Mouse (Mus musculus) neutrophil, adult 83 days (primary cell): ENCODE results near the gene Dcdc2b. TPM values are rescaled to one million over a fixed set of nuclear protein-coding genes. Genes with fewer than 3 reads are reported as not detected.

Experiments used
- total RNA-seq, 2 experiments: library from RNA; stranded (reverse); gene quantifications; one replicate each; pipeline ENCODE4 v1.2.4; 2023

The Dcdc2b gene
- total RNA-seq: not detected

GRCm38 (mm10) chr4:129614093-129614492 is at the start of gene Dcdc2b:
Gene Dcdc2b (minus strand): TSS chr4:129614257.

GRCm38 (mm10) chr4:129640638-129641467 is 26.8 kb upstream of the Dcdc2b start, which contains the start of gene Txlna:
Gene Txlna (minus strand): TSS chr4:129641065.

DNA sequence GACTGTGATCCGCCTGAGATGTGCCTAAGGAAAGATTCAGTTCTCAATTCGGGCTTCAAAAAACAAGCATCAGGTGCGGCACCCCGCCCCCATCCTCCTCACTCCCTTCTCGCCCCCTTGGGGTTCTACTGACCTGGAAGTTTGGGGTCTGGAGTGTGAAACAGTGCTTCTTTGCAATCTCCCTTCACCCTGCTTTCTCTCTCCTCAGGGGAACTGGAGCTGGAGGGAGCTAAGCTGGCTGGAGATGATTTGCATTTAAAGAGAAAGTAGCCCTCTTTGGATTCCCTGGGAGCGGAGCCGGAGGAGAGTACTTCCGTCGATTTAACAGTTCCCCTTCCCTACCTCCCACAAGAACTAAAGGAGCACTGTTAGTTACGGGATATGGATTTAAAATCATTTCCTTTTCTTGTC is 9.6 kb upstream of the Dcdc2b start, which contains the start of gene Ccdc28b:
TSS of gene Ccdc28b (minus strand) at position 267 of the 411 bp plus-strand sequence.

DNA sequence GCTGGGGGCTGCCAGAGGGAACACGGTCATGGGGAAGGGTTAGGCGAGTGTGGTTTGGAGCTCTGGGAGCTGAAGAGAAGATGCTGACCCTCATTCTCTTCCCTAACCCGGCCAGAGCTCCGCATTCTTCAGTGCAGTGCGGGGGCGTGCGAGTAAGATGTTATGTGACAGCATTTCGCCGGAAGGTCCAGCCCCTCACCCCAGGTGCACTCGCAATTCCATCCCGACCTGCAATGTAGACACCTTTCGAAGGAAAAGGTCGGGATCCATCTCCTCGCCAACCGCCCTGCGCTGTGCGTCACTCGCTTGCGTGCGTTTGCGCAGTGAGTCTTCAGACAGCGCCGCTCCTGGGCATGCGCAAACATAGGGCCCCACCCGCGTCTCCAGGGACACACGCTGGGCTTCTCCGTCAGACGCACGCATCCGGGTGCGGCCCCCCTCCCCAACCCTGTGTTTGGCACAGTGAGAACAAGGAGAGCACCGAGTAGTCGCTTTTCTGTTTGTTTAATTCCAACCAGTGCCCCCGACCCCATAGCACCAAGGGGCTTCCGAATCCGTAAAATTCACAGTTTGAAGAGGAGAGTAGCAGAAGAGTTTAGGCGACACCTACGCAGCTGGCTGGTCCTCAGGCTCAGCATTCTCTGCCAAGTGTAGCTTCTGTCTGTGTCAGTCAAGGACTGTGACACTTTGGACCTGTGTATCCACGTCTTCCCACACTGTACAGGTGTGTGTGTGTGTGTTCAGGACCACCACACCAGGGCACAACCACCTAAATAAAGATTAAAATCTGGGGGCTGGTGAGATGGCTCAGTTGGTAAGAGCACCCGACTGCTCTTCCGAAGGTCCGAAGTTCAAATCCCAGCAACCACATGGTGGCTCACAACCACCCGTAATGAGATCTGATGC is 5.0 kb upstream of the Dcdc2b start, which contains the start of gene Iqcc:
TSS of gene Iqcc (minus strand) at position 314 of the 906 bp plus-strand sequence.

GRCm38 (mm10) chr4:129600233-129601158 is 13.6 kb downstream of the Dcdc2b start, which contains the start of the genes Eif3i and Tmem234:
Gene Eif3i (minus strand): TSS chr4:129600648.
Gene Tmem234 (plus strand): TSS chr4:129600668.

DNA sequence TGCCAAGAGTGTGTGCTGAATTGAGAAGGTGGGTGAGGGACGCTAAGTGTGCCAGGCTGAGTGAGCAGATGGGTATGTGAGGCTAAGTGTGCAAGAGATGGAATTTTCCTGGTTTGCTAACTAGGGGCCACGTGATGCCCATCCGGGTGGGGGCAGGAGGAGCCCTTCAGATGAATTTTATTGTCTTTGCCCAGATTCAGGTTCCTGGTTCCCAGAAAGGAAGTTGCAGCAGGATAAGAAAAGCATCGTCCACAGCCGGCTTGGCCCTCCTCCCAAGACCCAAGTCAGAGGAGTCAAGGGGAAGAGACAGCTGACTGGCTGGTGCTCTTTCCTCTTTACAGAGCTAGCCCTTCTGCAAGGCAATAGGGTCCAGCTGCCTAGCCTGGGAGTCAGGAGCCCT is 35.6 kb downstream of the Dcdc2b start, which contains the start of gene Fam167b:
TSS of gene Fam167b (minus strand) at position 84 of the 400 bp plus-strand sequence.

GRCm38 (mm10) chr4:129573430-129573829 is 40.6 kb downstream of the Dcdc2b start, which contains the start of gene Lck:
Gene Lck (minus strand): TSS chr4:129573641.

Other genes starting within 250 kb of the Dcdc2b start
- 1 to 10 TPM; 1.4 to 1.7 TPM for gene Zbtb8a, start 236.1 kb downstream of the Dcdc2b start, total RNA-seq
- gene Zbtb8b, start 173.4 kb downstream of the Dcdc2b start, total RNA-seq: not detected
- gene Bsdc1, start 152.7 kb downstream of the Dcdc2b start, total RNA-seq: 10 to 100 TPM; 73.9 to 76.4 TPM
- gene Tssk3, start 123.2 kb downstream of the Dcdc2b start, total RNA-seq: not detected
- gene Fam229a, start 123.1 kb downstream of the Dcdc2b start, total RNA-seq: not detected
- 10 to 100 TPM; 73.7 to 85.8 TPM for gene Marcksl1, start 100.7 kb downstream of the Dcdc2b start, total RNA-seq
- gene Hdac1, start 71.5 kb downstream of the Dcdc2b start, total RNA-seq: 10 to 100 TPM; 68.9 to 73.8 TPM
- gene Lck, start 40.6 kb downstream of the Dcdc2b start, total RNA-seq: 1 to 10 TPM; 1.3 TPM
- not detected for gene Fam167b, start 35.7 kb downstream of the Dcdc2b start, total RNA-seq
- gene Eif3i, start 13.6 kb downstream of the Dcdc2b start, total RNA-seq: 10 to 100 TPM; 76.4 to 85.4 TPM
- gene Tmem234, start 13.6 kb downstream of the Dcdc2b start, total RNA-seq: 10 to 100 TPM; 78.3 to 78.5 TPM
- 10 to 100 TPM in 1 of 2 experiments, 1 to 10 TPM in 1; 7.5 to 13.6 TPM for gene Iqcc, start 4.8 kb upstream of the Dcdc2b start, total RNA-seq
- 10 to 100 TPM; 36.0 to 41.1 TPM for gene Ccdc28b, start 9.7 kb upstream of the Dcdc2b start, total RNA-seq
- 10 to 100 TPM; 35.2 to 37.9 TPM for gene Txlna, start 26.8 kb upstream of the Dcdc2b start, total RNA-seq
- gene Kpna6, start 58.5 kb upstream of the Dcdc2b start, total RNA-seq: 10 to 100 TPM; 24.2 to 25.3 TPM
- 1 to 10 TPM; 8.2 to 8.7 TPM for gene Tmem39b, start 82.6 kb upstream of the Dcdc2b start, total RNA-seq
- gene Khdrbs1, start 128.0 kb upstream of the Dcdc2b start, total RNA-seq: 10 to 100 TPM; 73.2 to 73.4 TPM
- 100 to 1,000 TPM; 150 to 170 TPM for gene Ptp4a2, start 197.0 kb upstream of the Dcdc2b start, total RNA-seq